Mouse (Mus musculus): ENCODE measurements around the gene Syn2.

GRCm38 (mm10) chr6:115125358-115125720 is 9.4 kb upstream of the Syn2 start:
- TF ChIP-seq CTCF (IDR thresholded peaks at IDR 0.05; ENCODE audit: control insufficient read depth, insufficient read depth, low read length) (no peak), POLR2A (IDR thresholded peaks at IDR 0.05; ENCODE audit: borderline replicate concordance, control insufficient read depth, low read depth, low read length) (no peak)

All from bone marrow, adult 2 months (tissue).